Mouse (Mus musculus) left cerebral cortex, adult 18-20 months (tissue): ENCODE data around the gene Fam205a4. TPM values are rescaled to one million over a fixed set of nuclear protein-coding genes. Genes with fewer than 3 reads are reported as not detected.
"Not testable (repeated sequence)": the region's sequence is repeated elsewhere in the genome, so short reads cannot be mapped to it uniquely, and the experiment has no call there.

Experiments used
- DNase-seq, 2 experiments: peaks; one replicate each; pipeline ENCODE4 v3.0.0; 2021 to 2022; ENCODE audit warnings: low spot score in 2 of 2, mixed read lengths in 1 of 2
- long read RNA-seq, 2 experiments: library from polyadenylated mRNA; stranded (forward); transcript quantifications; one replicate each; pipeline ENCODE4 v2.0.0; 2021
- total RNA-seq, 2 experiments: library from RNA; stranded (reverse); gene quantifications; 2 replicates each; pipeline ENCODE4 v1.2.3; 2021

The Fam205a4 gene
- 1 to 10 TPM; 5.4 to 5.7 TPM for total RNA-seq
- long read RNA-seq, experiment 1, partial matches to known transcripts: 0 of 1 reads
- long read RNA-seq, experiment 1, other reads (novel, unspliced or antisense): 1 of 1 reads
- long read RNA-seq, experiment 2: 0 reads

DNA sequence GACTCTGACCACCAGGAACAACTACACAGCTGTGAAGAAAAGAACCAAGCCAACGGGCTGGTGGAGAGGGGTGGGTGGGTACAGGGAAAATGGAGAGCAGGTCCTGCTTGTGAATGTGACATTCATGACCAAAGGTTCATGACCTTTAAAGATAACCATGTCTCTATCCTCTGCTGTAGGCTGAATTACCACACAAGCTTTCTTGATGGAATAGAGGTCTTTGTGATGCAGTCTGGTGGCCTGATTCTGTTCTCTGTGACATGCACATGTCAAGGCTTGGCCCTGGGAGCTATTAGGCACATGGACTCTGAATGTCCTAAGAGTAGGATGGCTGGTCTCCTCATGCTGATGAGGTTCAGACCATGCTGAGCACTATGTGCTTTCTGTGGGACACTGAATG is at the start of gene Fam205a4:
Fam205a4 (plus strand) TSS at position 301 of the 400 bp plus-strand sequence.
- not testable (repeated sequence) for DNase-seq

DNA sequence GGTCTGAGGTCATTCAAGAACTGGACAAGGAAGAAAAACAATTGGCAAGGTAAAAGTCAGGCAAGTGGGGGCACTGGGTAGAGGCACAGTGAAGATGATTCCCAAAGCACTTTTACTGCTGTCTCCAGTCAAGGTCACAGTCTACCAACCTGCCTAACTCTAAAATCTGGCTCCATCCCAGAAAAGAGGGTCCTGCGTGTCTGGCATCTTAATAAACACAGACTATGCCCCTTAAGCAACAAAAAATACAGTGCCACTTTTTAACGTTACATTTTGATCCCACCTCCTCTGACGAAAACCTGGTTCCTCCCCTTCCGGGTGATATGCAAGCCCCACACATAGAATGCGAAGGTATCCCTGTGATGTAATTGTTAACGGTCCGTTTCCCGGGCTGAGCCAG is 24.6 kb upstream of the Fam205a4 start, which contains the start of gene Gm20878:
Gm20878 (plus strand) TSS at position 301 of the 400 bp plus-strand sequence.
- DNase-seq: not testable (repeated sequence)

Other genes starting within 250 kb of the Fam205a4 start
- gene Dctn3, start 242.9 kb upstream of the Fam205a4 start, total RNA-seq: 100 to 1,000 TPM; 166 to 172 TPM
- 1 to 10 TPM in 1 of 2 experiments, under 1 TPM in 1; 0.80 to 1.3 TPM for gene Arid3c, start 234.9 kb upstream of the Fam205a4 start, total RNA-seq
- gene Galt, start 210.8 kb upstream of the Fam205a4 start, total RNA-seq: 10 to 100 TPM; 66.6 to 79.6 TPM
- 10 to 100 TPM; 49.5 to 58.6 TPM for gene Sigmar1, start 209.9 kb upstream of the Fam205a4 start, total RNA-seq
- 100 to 1,000 TPM; 226 to 245 TPM for gene Ccl27a, start 191.8 kb upstream of the Fam205a4 start, total RNA-seq
- not detected for gene Gm21541, start 62.4 kb upstream of the Fam205a4 start, total RNA-seq
- gene Gm20878, start 24.5 kb upstream of the Fam205a4 start, total RNA-seq: 10 to 100 TPM; 38.4 to 39.2 TPM
- gene Gm21093, start 68.7 kb downstream of the Fam205a4 start, total RNA-seq: 1 to 10 TPM; 7.2 to 7.4 TPM
- not detected for gene Gm3893, start 125.1 kb downstream of the Fam205a4 start, total RNA-seq
- 10 to 100 TPM; 36.2 to 38.3 TPM for gene Gm13304, start 148.8 kb downstream of the Fam205a4 start, total RNA-seq
- gene Gm13306, start 187.4 kb downstream of the Fam205a4 start, total RNA-seq: 10 to 100 TPM; 30.1 to 33.4 TPM
- gene Gm13305, start 202.5 kb downstream of the Fam205a4 start, total RNA-seq: 1 to 10 TPM in 1 of 2 experiments, not detected in 1; 1.7 TPM